Mouse (Mus musculus) T-helper 17 cell (primary cell): ENCODE measurements around the gene Plk5.

Experiments
- in situ Hi-C, 2 experiments: fragments of 300-600 bp; cut with MboI, MseI; formaldehyde crosslinking; loops; 1 replicate in 1 of 2; 2 replicates in 1 of 2; pipeline ENCODE4 v1.15.1; 2025; ENCODE audit warnings: high pct_unique_total_duplicates in 2 of 2

Gene Plk5

DNA sequence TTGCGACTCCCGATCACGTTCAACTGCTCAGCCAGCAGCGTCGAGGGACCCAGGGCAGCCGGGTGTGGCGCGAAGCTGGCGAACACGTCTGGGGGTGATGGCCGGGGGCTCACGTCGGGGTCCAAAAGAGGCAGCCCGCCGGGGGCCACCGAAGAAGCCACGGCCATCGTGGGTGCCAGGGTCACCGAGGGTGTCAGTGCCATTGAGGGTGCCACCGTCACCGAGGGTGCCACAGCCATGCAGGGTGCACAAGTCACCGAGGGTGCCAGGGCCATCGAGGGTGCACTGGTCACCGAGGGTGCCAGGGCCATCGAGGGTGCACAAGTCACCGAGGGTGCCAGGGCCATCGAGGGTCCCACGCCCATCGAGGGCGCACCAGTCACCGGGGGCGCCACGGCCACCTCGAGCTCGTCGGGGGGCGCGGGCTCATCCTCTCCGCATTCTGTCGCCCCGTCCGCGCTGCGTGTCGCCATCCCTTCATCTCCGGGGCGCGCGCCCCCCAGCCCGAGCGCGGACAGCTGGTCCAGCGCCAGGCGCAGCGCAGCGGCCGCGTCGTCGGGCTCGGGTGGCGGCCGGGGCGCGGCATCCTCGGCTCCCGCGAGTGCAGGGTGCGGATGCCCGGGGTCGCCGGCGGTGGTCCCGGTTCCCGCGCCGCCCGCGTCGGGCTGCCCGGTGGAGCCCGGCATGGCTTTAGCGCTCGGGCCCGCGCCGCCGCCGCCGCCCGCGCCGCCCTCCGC is 30.6 kb downstream of the Plk5 start:
- in situ Hi-C loops: no loop called here

DNA sequence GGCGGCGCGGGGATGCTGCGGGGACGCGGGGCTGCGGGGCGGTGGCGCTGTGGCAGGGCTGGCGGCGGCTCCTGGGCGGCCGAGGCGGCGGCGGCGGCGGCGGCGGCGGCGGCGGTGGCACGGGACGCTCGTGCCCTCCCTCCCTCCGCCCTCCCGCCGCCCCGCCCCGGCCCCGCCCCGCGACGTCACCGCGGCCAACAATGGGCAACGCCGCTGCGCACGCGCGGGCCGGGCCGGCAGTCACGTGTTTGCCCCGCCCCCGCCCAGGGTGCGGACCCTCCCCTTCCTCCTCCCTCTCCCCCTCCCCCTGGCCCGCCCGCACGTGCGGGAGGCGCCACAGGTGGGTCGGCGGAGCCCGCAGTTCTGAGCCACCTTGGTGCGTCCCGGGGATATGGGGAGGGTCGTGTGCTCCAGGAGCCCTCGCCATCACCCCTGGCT is 31.3 kb downstream of the Plk5 start, which contains the start of gene Mex3d:
Gene Mex3d (minus strand): TSS at position 138 of the 438 bp plus-strand sequence.
- in situ Hi-C loops: no loop called here

DNA sequence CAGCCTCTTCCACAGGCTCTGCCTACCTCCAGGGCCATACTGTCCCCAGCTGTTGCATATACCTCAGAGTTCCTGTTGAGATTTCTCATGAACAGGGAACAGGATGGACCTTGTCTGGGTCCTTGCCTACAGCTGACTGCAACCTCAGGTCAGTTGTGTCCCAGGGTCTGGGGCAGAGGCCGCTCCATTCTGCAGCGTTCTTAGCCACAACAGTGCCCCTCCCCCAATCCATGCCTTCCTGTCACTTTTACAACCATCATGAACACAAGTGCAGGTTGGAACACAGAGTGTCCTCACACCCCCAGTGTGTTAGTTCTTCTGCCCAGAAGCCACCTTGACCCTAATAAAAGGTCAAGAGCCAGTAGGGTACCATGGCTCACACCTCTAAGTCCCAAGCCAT is 32.5 kb downstream of the Plk5 start:
- in situ Hi-C loops: no loop called here

DNA sequence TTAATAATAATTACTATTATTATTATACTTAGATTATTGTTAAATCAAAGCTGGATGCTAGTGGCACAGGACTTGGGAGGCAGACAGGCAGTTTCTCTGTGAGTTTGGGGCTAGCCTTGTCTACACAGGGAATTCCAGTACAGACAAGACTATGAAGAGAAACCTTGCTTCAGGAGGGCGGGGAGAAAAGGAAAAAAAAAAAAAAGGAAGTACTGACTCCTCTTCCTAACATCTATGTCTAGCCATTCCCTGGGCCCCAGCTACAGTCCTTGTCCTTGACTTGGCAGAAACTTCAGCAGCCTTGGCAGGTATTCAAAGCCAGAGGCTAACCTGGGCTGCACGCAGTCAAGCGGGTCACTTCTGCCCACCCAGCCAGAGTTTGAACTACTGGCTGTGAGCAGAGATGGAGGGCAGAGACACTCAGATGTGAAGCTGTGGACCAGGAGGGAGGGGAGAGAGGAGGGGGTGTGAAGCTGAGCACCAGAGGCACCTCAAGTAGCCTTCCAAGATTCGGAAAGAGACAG is 33.0 kb downstream of the Plk5 start:
- in situ Hi-C loops: no loop called here

DNA sequence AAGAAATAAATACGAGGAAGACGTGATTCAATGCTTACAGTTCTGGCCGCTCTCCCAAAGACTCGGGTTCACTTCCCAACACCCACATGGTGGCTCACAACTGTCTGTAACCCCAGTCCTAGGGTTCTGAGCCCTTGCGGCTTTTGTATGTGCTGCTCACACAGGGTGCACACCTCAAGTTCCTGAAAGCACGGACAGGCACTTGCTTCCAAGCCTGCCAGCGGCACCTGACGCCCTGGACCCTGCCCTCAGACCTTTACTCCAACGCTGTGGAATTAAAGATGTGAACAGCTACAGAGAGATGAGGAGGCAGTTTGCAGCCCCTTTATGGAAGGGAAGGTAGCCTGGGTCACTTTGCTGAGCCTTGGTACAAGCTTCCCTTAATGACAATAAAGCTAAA is 34.4 kb downstream of the Plk5 start:
- in situ Hi-C loops: no loop called here

DNA sequence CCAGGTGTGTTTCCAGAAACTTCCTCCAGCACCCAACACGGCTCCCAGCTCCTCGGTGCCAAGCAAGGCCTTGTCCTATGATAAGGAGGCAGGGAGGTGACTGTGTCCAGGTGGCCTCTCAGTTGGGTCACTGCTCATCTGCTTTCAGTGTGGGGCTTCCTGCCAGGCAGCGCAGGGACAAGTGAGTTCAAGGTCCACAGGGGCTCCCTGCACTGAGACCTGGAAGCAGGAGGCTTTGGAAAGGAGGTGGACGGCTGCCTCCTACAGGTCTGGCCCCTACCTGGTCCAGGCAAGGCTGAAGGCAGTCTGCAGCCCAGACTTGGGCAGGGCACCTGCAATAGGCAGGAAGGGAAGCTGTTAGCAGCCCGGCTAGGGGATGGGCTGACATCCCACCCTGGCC is 36.4 kb downstream of the Plk5 start:
- in situ Hi-C loops: no loop called here

DNA sequence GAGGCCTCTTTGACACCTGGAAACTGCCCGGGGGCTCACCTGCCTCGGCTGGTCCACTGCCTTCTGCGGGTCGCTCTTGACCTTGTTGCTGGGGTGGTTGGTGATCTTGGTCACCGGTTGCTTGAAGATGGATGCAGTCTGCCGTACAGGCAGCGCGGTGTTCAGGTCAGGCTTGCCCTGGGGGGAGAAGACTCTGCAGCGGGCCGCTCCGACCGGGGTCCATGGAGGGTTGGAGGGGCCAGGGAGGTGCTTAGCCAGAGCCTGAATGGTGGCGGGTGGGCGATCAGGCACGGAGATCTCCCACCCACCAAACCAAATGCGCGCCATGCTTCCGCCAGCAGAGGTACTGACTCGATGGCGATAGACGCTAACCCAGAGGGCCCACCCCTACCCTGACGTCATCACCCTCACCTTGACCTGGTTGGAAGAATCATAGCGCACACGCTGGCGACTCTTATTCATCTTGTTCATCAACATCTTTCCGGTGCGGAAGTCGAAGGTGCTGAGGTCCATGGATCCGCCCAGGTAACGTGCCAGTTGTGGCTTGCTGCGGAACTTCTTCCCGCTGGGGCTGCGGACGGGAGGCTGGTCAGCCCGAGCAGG is 38.9 kb downstream of the Plk5 start:
- in situ Hi-C loops: loop anchor here in 1 of 2 experiments (5.0 kb wide), 1 partner anchor 1207 kb away; the partner anchor contains the start of gene Tle6

DNA sequence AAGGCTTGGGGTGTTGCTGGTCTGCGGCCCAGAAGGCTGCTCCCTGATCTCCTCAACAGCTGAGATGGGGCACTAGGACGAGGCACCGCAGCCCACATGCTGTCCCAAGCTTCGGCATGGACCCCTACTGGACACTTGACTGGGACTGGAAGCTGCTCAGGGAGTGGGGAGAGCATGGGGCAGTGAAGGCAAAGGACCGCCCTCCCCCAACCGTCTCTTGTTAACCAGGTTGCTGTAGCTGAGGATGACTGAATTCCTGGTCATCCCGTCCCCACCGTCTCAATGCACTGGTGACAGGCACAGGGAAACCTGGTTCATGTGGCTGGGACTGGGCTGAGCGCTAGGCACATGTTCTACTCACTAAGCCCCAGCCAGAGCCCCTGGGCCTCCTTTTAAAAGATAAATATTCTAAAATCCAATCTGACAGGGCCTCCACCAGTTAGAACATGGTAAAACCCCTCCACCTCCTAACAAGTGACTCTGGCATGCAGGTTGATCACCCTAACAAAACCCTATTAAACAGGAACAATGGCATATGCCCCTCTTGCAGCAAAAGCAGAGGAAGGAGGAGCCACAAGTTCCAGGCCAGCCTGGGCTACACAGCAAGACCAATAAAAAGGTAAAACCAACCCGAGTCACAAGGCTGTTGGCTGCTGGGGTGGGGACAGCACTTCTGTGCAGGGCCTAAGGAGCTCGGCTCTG is 40.7 kb downstream of the Plk5 start:
- in situ Hi-C loops: loop anchor here in 1 of 2 experiments (5.0 kb wide), 1 partner anchor 1205 kb away; the partner anchor contains the start of gene Tle6

DNA sequence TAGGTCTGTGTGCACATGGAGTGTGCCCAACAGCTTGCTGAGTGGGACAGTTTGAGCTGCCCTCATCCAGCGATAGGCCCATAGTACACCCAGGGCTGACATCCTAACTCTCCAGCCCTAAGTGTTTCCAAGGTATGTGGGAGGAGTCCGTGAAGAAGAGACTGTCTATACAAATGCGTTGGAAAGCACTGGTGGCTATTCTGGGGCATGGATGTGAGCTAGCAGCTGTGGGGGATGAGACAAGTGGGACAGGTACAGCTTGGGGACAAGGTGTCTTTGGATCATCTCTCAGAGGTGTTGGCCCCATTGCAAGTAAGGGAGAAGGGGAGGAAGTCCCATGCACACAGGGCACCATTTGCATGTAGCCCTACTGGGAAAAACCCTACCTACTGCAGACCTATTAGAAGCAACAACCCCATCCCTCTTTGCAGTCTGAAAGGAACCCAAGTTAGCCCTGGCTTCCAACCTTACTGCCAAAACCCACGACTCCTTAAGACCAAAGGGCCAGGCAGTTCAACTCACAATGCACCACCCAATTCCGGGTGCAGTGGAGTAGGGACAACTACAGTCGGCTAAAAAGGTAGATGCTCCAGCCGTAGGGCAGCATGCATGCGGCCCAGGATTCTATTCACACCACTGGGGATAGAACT is 41.4 kb downstream of the Plk5 start:
- in situ Hi-C loops: loop anchor here in 1 of 2 experiments (5.0 kb wide), 1 partner anchor 1205 kb away; the partner anchor contains the start of gene Tle6

DNA sequence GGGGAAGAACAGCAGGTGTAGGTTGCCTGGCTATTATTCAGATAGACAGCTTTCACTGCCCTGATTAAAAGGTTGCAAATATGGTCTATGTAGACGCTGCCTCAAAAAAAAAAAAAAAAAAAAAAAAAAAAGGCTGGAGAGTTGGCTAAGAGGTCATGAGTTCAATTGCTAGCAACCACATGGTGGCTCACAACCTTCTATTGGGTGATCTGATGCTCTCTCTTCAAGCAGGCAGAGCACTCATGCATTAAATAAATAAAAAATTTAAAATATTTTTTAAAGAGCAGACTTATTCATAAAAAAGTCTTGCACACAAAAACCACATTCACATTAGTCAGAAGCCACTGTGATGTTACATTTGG is 41.9 kb downstream of the Plk5 start:
- in situ Hi-C loops: loop anchor here in 1 of 2 experiments (5.0 kb wide), 1 partner anchor 1204 kb away; the partner anchor contains the start of gene Tle6

DNA sequence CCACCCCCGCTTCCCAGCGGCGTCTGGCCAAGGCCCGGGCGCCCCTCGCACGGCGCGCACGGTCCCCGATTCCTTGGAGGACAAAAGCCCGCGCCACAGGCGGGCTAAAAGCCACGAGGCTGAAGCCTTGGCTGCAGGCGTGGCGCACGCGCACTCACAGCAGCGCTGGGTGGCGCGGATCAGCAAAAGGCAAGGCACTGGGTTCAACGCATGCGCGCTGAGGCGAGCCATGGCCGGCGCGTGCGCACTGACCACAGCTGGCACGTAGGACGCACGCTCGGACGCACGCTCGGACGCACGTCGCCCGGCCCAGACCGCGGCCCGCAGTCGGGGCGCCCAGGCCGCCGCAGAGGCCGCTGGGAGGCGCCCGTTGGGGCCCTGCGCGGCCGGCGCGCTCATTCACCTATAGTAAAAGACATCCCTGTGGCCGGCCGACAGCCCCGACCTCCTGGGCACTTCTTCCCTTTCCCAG is 42.5 kb downstream of the Plk5 start:
- in situ Hi-C loops: loop anchor here in 1 of 2 experiments (5.0 kb wide), 1 partner anchor 1204 kb away; the partner anchor contains the start of gene Tle6

DNA sequence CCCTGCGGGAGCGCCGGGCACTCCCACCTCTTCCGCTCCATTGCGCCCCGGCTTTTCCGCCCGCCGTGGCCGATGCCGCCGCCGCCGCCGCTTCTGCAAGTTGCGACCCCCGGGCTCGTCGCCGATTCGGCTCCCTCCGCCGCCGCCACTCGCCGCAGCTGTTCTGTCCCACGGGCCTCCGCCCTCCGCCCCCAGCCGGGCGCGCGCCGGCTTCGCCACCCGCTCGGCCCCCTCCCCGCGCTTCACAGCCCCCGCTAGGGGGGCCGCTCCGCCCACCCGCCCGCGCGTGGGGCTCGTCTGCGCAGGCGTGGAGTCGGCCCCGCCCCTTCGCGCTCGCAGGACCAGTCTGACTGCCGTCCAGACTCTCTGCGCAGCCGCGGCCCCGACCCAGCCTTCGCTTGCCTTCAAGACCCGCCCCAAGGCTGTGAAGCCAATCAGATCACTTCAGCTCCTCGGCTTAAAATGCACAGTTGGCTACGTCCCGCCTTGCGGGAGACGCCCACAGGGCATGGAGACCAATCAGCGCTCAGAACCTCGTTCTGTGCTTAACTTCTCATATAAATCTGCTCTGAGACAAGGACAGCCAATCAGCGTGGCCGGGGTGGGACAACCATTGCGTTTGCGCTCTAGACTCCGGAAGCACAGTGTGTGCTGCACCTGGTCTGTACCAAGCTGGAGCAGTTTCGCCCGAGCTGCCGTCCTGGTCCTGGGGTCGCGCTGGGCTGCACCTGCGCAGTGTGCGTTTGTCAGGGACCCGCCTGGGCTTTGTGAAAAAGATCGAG is 43.1 kb downstream of the Plk5 start, which contains the start of gene Mbd3:
Gene Mbd3 (minus strand): TSS at position 360 of the 782 bp plus-strand sequence.
- in situ Hi-C loops: loop anchor here in 1 of 2 experiments (5.0 kb wide), 1 partner anchor 1203 kb away; the partner anchor contains the start of gene Tle6

DNA sequence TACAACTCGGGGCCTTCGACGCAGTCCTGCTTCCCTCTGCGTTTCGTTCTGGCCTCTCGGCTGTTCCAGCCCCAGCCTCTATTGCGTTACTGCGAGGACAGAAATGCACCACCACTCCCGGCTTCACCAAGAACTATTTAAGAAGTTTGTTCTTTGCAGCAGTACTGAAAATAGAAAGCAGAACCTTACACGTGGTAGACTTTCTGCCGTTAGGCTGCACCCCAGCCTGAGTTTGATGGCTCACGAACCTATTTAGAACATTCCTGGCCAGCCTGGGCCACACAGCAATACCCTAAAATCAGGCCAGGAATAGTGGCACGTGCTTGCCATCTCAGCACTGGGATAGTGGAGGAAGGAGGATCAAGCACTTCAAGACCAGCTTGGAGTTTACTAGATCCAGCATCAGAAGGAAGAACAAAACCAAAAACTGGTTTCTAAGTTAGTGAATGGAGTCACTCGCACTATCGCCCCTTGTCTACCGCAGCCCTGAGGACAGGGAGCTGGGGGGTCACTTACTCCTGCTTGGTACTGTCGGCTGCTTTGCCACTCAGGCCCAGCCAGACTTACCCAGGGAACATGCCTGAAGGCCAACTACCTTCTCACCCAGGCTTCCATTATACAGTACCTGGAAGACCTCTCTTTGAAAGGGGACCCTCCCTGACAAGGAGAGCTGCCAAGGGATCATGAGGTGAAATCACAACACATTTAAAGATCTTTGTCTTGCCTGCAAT is 43.9 kb downstream of the Plk5 start:
- in situ Hi-C loops: loop anchor here in 1 of 2 experiments (5.0 kb wide), 1 partner anchor 1202 kb away; the partner anchor contains the start of gene Tle6

DNA sequence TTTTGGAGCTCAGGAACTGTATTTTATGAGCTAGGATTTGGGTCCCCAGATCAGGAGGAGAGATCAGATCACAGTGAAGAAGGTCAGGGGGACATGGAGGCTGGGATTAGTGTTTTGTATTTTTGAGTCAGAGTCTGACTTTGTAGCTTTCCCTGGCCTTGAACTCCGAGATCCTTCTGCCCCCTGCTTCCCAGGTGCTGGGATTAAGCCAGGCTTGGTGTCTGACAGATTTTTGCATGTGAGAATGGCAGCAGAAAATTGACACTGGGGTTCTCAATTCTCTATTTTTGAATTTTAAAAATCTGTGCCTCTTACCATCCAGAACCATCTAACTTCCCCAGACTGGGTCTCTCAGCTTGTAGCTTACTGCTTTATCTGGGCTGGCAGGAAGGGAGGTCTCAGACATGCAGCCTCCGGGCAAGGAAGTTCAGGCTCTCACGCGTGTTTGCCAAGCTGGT is 44.5 kb downstream of the Plk5 start:
- in situ Hi-C loops: no loop called here

DNA sequence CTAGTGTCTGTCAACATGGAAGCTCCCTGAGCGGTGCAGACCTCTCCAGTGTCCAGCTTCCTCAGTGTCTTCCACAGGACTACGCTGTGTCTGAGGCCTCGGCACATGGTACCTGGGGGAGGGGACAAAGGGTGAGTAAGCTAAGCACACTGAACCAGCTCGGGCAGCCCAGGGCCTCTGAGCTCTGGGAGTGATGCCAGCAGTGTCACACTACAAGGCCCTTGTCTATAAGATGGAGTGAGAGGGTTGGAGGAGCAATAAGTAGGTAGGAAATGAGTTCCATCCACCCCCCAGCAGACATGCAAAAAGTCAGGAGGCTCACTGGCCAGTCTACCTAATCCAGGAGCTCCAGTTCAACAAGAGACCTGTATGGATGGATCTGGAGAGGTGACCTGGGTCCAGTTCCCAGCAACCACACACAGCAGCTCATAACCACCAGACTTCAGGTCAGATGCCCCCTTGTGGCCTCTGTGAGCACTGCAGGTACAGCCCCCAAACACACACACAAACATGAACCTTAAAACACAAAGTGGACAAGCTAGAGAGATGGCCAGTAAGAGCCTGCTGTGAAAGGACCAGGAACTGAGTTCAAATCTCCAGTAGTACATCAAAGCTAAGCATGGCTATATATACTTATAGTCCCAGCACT is 46.9 kb downstream of the Plk5 start:
- in situ Hi-C loops: no loop called here

DNA sequence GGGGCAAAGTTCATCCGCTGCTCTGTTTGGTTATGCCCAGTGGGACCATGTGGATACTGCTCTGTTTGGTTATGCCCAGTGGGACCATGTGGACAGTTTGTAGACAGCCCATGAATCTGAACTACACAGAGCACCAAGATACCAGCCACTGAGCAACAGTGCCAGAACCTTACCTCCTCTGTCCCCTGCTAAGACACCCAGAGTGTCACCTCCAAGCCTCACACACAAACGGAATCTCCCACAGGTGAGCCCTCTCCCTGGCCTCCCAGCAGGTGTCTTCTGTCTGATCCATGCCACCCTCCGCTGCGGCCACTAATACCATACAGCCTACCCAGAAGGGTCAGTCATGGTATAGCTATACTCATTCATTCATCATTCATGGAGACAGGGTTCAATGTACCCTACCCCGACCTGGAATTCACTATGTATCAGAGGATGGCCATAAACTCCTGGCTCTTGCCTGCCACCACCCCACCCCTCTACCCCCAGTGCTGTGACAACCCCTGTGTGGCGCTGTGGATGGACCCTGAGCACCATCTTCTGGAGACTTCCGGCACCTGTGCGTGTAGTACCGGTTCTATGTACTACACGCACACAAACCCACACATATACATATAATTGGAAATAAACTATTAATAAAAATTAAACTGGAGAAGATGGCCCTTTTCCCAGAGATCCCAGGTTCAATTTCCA is 49.4 kb downstream of the Plk5 start:
- in situ Hi-C loops: no loop called here

DNA sequence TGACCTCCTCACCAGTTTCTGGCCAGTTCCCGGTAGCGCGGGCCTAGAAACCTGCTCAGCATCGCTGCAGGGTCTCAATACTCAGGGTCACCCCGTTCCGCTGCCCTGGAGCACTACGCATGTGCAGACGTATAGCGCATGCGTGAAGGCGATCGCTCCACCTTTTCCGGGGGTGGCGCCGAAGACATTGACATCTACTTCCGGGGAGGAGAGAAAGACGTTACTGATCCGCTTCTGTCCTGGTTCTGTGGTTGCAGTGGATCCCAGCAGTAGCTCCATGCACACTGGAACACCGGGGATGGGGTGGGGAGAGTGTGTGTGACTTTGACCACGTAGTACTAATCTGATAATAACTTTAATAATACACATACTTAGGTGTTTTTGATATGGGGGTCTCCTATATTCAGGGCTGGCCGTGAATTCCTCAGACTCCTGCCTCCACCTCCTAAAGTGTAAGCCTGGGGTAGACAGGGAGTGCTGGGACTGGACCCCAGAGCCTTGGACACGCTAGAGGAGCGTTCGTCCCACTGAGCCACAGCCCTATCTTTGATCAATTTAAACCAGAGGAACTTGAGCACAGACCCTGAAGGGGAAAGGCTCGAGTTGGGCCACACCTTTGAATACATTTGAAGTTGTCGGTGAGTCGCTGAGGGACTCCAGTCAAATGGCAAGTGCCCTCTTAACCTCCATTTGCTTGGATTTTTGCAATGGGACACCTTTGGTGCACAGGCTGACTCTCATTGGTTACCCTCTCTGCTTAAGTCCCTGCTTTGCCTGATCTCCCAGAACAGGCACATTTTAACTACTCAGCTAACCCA is 50.6 kb downstream of the Plk5 start, which contains the start of gene Uqcr11:
Gene Uqcr11 (minus strand): TSS at position 147 of the 818 bp plus-strand sequence.
- in situ Hi-C loops: no loop called here
